Mouse (Mus musculus): ENCODE measurements around the gene Gm6710.
"Not testable (repeated sequence)": the region's sequence is repeated elsewhere in the genome, so short reads cannot be mapped to it uniquely, and the experiment has no call there.

The Gm6710 gene

GRCm38 (mm10) chr2:175869024-175869423 lies at the start of gene Gm6710:
TSS of gene Gm6710 (plus strand) at chr2:175869219.
- not testable (repeated sequence) for DNase-seq
